Mouse (Mus musculus): ENCODE measurements at regions not wholly inside any gene's neighbourhood (a gene's known extent, or its start where the extent isn't known, plus 50 kb on each side); places are given as distances from the start of the nearest gene placed in this dataset.
A peak's percentile ranks its signal among the peaks of the same experiment; 100 is the strongest.

DNA sequence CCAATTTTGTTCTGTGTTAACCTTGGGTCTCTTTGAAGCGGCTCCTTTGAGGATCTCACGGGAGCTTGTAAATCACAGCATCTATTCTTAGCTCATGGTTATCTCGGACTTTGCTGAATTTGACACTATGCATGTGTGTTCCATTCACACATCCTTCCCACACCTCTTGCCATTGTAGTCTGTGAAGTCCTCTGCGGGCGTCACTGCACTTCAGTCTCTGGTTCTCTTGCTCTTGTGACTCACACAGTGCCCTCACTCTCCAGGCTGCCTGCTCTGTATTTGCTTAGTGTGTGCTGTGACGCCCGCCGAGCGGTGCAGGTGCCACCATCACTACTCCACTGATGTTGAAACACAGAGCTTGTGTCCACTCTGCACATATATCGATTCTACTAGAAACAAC, 1271.2 kb downstream of the Synb start:
- DNase-seq (ENCODE audit: low spot score) = no peak

DNA sequence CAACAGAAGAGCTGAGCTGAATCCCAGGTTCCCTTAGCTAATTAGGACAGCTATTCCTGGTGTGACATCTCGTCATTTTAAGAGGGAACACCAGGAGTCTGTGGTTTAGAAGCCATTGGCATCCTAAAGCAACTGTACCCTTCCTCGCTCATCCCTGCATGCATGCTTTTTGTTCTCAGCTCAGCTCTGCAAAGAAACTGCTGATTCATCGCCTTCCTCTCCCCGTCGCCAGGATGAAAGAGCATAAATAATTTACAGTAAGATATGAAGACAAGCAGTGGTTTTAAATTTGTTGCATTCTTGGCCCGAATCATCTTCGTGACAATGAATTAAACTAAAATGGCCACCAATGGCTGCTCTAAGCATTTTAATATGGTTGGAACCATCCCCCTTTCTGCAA, 1272.9 kb downstream of the Synb start:
- DNase-seq (ENCODE audit: low spot score) = no peak

DNA sequence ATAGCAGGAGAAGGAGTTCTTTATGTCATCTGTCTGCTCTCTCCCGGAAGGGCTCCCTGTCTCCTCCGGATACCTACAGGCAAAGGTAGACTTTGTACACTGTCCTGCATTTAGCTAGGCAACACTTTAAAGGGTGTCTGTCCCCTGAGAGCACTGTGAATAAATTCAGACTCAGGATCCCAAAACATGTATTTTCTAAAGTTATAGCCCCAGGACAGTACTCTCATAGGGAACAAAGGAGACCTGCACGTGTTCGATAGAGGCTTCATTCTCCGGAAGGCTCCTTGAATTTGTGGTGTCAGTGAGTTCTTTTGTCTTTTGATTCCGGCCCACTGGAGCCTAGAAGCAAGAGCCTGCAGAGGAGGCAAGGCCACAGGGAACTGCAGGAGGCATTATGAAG, 1273.3 kb downstream of the Synb start:
- no peak for DNase-seq (ENCODE audit: low spot score)

DNA sequence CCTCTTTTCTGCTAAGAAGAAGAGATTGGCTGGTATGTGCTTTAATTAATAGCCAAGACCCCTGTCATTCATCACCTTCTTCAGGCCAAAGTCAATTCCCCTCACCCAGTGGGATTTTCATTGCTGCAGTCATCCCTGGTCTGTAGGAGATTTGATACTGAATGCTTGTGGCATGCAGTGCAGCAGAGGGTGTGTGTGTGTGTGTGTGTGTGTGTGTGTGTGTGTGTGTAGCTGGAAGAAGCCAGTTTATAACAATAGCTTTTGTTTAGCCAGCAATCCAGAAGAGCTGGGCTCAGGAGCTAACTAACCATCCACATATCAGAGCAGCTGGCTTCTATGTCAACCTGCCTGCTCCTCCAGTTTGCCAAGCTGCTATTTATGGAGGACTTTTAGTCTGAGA, 1275.4 kb downstream of the Synb start:
- DNase-seq (ENCODE audit: low spot score) = no peak

DNA sequence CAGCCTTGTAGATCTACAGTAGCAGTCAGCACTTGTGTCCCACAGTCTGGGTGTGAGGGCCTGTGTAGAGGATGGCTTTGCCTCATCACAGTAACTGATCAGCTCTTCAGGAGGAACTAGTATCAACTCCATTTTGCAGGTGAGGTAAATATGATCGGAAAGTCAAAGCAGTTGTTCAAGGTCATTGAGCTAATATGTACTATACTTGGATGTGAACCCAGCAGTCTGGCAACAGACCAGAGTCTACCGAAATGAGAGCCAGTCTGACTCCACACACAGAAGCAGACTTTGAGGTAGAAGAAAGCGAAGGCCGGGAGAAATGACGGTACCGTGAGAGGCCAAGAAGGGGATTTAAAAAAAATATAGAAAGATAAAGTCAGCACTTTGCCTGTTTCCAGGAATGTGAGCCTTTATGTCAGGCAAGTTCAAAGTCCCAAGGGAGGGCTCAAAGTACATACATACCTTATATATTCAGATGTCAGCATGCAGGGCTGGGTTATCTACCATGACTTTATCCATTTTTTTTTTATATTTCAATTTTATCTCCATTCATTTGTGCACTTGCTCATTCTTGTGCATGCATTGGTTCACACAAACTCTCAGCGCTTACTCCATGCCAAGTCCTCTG, 1297.2 kb downstream of the Synb start:
- DNase-seq (ENCODE audit: low spot score) = no peak

DNA sequence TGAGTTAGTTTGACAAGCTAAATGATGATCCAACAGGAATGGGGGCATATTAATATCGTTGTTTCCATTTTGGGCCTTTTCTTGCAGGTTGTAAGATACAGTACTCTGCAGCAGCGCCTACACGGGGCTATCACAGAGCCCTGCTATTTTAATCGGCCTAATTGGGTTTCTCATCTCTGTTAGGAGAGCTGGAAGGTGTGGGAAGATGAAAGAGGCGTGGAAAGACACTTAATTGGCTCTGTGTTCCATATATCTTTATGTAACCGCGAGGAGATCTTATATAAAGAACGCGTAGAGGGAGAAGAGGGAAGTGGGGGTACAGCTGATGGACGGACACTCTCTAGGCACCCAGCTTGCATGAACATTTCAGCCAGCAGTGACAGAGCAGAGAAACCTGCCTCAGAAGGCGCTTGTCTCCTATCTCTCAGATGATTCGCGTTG, 1300.5 kb downstream of the Synb start:
- DNase-seq (ENCODE audit: low spot score) = no peak

DNA sequence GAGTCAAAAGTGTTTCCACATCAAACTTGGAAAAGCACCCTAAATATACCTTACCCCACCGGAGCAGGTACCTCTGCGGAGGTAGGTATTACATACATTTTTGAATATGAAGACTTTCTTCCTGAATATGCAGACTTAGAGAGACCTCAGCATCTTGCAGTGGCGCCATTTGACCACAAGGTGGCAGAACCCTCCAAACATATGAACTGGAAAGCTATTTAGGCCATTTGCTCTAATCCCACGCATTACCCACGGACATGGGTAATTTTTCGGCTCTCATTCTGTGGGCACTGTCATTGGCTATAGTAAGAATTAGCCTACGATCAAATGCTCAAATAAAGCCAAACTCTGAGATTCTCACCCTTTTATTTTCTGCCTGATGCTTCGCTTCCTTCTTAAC, 1301.0 kb downstream of the Synb start:
- DNase-seq (ENCODE audit: low spot score) = peak; percentile 12

DNA sequence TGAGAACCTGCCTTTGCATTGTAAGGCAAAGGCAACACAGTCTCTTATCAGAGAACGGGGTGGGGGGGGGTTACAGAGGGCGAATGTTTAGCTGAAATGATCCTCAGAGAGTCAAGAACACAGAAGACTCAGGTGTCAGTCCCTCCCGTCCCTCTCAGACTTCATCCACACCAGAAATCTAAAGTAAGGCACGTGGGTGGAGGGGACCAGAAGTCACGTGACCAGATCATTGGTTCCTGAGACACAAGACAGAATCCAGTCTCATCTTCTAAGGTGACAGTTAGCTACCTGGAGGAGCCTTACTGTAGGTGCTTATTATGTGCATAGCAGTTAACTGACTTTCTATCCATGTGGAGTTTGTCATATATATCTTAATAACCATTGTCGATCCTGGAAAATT, 1302.0 kb downstream of the Synb start:
- DNase-seq (ENCODE audit: low spot score) = no peak

DNA sequence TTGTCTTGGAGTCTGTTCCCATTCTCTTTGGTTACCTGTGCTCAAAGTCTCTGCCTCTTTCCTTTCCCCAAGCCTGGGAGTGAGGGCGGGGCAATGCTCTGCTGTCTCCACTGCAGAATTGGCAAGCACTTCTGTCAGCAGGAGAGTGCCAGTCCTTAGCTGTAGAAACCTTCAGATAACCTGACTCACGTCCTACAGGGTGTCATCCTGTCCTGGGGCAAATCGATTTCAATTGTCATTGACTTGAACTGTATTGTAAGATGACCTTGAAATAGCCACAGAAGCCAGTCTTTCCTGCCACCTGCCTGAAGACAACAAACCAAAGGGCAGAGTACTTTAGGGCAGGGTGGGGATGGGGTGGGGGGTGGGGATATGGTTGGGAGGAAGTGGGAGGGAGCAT, 1303.8 kb downstream of the Synb start:
- no peak for DNase-seq (ENCODE audit: low spot score)

Data from testis, postnatal 14 days (tissue).